Comparison of ENCODE assay signal across 15 mouse cellular contexts in genomic region chr9:47869661-47870060, GRCm38 (mm10).
A peak's percentile ranks its signal among the peaks of the same experiment; 100 is the strongest.
DNase-seq lines count a peak whose midpoint lies in the region.
"Had no signal": no experiment of that assay in that cellular context is flagged by ENCODE, and none has a peak within 500 bp of the region (broad histone marks: within the 10 kb centered on the region; RNA-seq: fewer than 3 reads in every experiment).

No protein-coding gene starts in this region.

- peak; percentile 8 for DNase-seq in thymus, postnatal 0 days (ENCODE audit: low spot score)
- DNase-seq in thymus, postnatal 14 days, result peak; percentile 61
- DNase-seq in thymus, postnatal 36 days, result peak; percentile 25 to 56
- no peak for DNase-seq in left cerebral cortex, adult 9 months (ENCODE audit: low spot score in 2 of 2)
- DNase-seq in right cerebral cortex, adult 18-20 months, result no peak
- DNase-seq in kidney, adult 9 months, result no peak
- DNase-seq in kidney, postnatal 36 days, result no peak
- DNase-seq: adrenal gland, adult 8-10 months; adrenal gland, postnatal 14 days; adrenal gland, postnatal 36 days; cerebellum, adult 11-12 months; cerebellum, adult 2 months; cerebellum, adult 9-10 months; cerebellum, postnatal 10 days; cerebellum, postnatal 25 days had no signal

Comparison
In these comparisons a context has a peak if more than half of its experiments do, and no peak if none do; other contexts are left out.
1. DNase-seq: peak in thymus, postnatal 0 days (single experiment), thymus, postnatal 14 days (single experiment) and thymus, postnatal 36 days (2 of 2); none in left cerebral cortex, adult 9 months (0 of 2), right cerebral cortex, adult 18-20 months (single experiment), kidney, adult 9 months (single experiment) and kidney, postnatal 36 days (0 of 2).